Mouse (Mus musculus) spleen, postnatal 4 days (tissue): ENCODE measurements around the gene Abi2.

Experiments used
- DNase-seq, 2 experiments: peaks; one replicate each; pipeline ENCODE4 v3.0.0; 2022; ENCODE audit warnings: low spot score in 2 of 2

Gene Abi2

GRCm38 (mm10) chr1:60488635-60489034 lies 79.2 kb downstream of the Abi2 start:
- DNase-seq: no peak

GRCm38 (mm10) chr1:60489660-60490059 lies 80.2 kb downstream of the Abi2 start:
- DNase-seq: no peak

GRCm38 (mm10) chr1:60490510-60490909 lies 81.1 kb downstream of the Abi2 start:
- DNase-seq: no peak

GRCm38 (mm10) chr1:60492404-60492803 lies 83.0 kb downstream of the Abi2 start:
- no peak for DNase-seq

- DNase-seq: no peak
Measured at GRCm38 (mm10) chr1:60493421-60493820, 84.0 kb downstream of the Abi2 start.

- no peak for DNase-seq
Measured at GRCm38 (mm10) chr1:60503456-60503855, 94.0 kb downstream of the Abi2 start.

GRCm38 (mm10) chr1:60510584-60510983 lies 101.2 kb downstream of the Abi2 start:
- DNase-seq: no peak

- no peak for DNase-seq
Measured at GRCm38 (mm10) chr1:60530107-60530506, 120.7 kb downstream of the Abi2 start.

- DNase-seq: no peak
Measured at GRCm38 (mm10) chr1:60530636-60531035, 121.2 kb downstream of the Abi2 start.
